Mouse (Mus musculus): ENCODE measurements around the gene Gm3542.
"Not testable (repeated sequence)": the region's sequence is repeated elsewhere in the genome, so short reads cannot be mapped to it uniquely, and the experiment has no call there.

Gene Gm3542

DNA sequence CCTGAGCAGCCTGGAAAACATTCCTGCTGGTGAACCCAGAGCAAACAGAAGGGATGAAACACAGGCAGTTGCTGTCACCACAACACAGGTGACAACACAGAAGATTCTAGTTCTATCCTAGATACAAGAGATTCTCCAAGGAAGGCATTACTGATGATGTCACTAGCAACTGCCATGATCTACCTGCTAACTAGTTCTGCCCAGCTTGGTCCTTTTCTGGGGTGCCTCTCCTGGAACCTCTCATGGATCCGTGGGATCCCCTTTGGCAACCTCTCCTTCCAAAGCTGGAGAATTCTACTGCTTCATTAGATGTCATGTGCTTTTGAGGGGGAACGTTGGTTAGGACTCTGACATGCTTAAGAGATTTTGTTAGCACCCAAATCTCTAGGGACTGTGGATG lies at the start of gene Gm3542:
Gene Gm3542, minus strand, starts transcription at position 101 of the 400 bp plus-strand sequence.
- DNase-seq (ENCODE audit: low spot score in 2 of 2), result not testable (repeated sequence)

Data from spleen, postnatal 4 days (tissue).